Mouse (Mus musculus) hindbrain, embryonic 10.5 days (tissue): ENCODE data around the gene Mob4. TPM values are rescaled to one million over a fixed set of nuclear protein-coding genes. Genes with fewer than 3 reads are reported as not detected.
A peak's percentile ranks its signal among the peaks of the same experiment; 100 is the strongest.
"Not testable (repeated sequence)": the region's sequence is repeated elsewhere in the genome, so short reads cannot be mapped to it uniquely, and the experiment has no call there.

Experiments used
- DNase-seq: peaks from one replicate; pipeline ENCODE4 v3.0.0-alpha.2; 2017; ENCODE audit warnings: low spot score
- H3K27ac ChIP-seq: fragments of 300-500 bp; sonication (generic); 2 replicates; pipeline ENCODE4 v1.5.1; 2016; ENCODE audit warnings: mild to moderate bottlenecking, moderate library complexity
- H3K27me3 ChIP-seq: fragments of 300-500 bp; sonication (generic); 2 replicates; pipeline ENCODE4 v1.6.1; 2016; ENCODE audit warnings: mild to moderate bottlenecking; ENCODE audit not compliant: poor library complexity, insufficient read depth, severe bottlenecking
- H3K36me3 ChIP-seq: fragments of 300-500 bp; sonication (generic); 2 replicates; pipeline ENCODE4 v1.6.1; 2016; ENCODE audit warnings: mild to moderate bottlenecking, moderate library complexity
- H3K4me1 ChIP-seq: fragments of 300-500 bp; sonication (generic); replicated peaks from 2 replicates; pipeline ENCODE4 v1.6.1; 2016; ENCODE audit warnings: mild to moderate bottlenecking
- H3K4me3 ChIP-seq: fragments of 300-500 bp; sonication (generic); 2 replicates; pipeline ENCODE4 v1.5.1; 2016; ENCODE audit warnings: mild to moderate bottlenecking, moderate library complexity
- H3K9me3 ChIP-seq: fragments of 300-500 bp; sonication (generic); 2 replicates; pipeline ENCODE4 v1.6.1; 2016; ENCODE audit warnings: mild to moderate bottlenecking, moderate library complexity
- WGBS: fragments of 180-500 bp; shearing (Covaris S2); methylation state at CpG from one replicate; pipeline ENCODE4 v1.1.7; 2016; 5-methylcytosine and 5-hydroxymethylcytosine counted together
- polyA plus RNA-seq: library from polyadenylated mRNA; unstranded; fragments of >200 nt; fragmentation: Nextera tagmentation; extraction: Ambion mirVana; gene quantifications from 2 replicates; pipeline ENCODE4 v1.2.1, GENCODE M21; 2016

Mob4 gene
- polyA plus RNA-seq, 1 experiment from 2014 or later: 138 TPM

- Histone ChIP-seq H3K4me1 (0 out of 2 replicates have a peak, but pooled peaks cover 3% of the 10 kb centered on the region), H3K27me3 (no peaks in the 10 kb centered on the region), H3K36me3 (no peaks in the 10 kb centered on the region), H3K9me3 (no peaks in the 10 kb centered on the region), H3K27ac (no peak overlapping the region), H3K4me3 (no peak overlapping the region)
- no peak for DNase-seq
- 92% methylated on average over 1 of the region's 1 CpGs for WGBS
Measured at GRCm38 (mm10) chr1:55107644-55108043, 23.4 kb upstream of the Mob4 start.

DNA sequence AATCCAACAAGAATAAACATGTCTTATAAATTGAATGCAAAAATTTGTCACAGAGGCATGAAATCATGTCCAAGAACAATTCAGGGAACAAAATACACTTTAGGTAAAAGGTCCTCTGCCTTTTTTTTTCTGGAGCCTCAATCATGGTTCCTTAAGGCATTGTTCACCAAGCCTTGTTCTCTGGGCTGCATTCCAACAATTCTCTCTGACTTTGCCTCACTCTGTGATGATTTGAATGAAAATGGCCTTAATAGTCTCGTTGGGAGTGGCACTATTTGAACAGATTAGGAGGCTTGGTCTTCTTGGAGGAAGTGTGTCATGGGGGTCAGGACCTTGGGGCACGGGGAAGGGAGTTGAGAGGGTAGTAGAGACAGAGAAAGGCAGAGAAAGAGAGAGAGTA, 22.6 kb upstream of the Mob4 start:
- Histone ChIP-seq H3K27ac (no peak overlapping the region), H3K36me3 (no peaks in the 10 kb centered on the region), H3K4me1 (0 out of 2 replicates have a peak, but pooled peaks cover under 1% of the 10 kb centered on the region), H3K27me3 (no peaks in the 10 kb centered on the region), H3K4me3 (no peak overlapping the region), H3K9me3 (no peaks in the 10 kb centered on the region)
- DNase-seq: no peak
- 44% methylated on average over 2 of the region's 2 CpGs for WGBS

- 91% methylated on average over 4 of the region's 4 CpGs for WGBS
- no peak overlapping the region for H3K4me3 ChIP-seq
- H3K27me3 ChIP-seq: no peaks in the 10 kb centered on the region
- H3K9me3 ChIP-seq: no peaks in the 10 kb centered on the region
- no peak for DNase-seq
- no peaks in the 10 kb centered on the region for H3K4me1 ChIP-seq
- no peaks in the 10 kb centered on the region for H3K36me3 ChIP-seq
- H3K27ac ChIP-seq: no peak overlapping the region
Measured at GRCm38 (mm10) chr1:55109066-55109766, 21.8 kb upstream of the Mob4 start.

- WGBS: 89% methylated on average over 5 of the region's 5 CpGs
- Histone ChIP-seq H3K27me3 (no peaks in the 10 kb centered on the region), H3K36me3 (no peaks in the 10 kb centered on the region), H3K27ac (no peak overlapping the region), H3K4me1 (no peaks in the 10 kb centered on the region), H3K4me3 (no peak overlapping the region), H3K9me3 (peaks cover 2% of the 10 kb centered on the region; the same call in 1 of the 2 replicates)
- no peak for DNase-seq
Measured at GRCm38 (mm10) chr1:55123046-55123445, 8.0 kb upstream of the Mob4 start.

- Histone ChIP-seq H3K36me3 (no peaks in the 10 kb centered on the region), H3K4me1 (no peaks in the 10 kb centered on the region), H3K4me3 (no peak overlapping the region), H3K9me3 (peaks cover 2% of the 10 kb centered on the region; the same call in 1 of the 2 replicates), H3K27me3 (no peaks in the 10 kb centered on the region), H3K27ac (no peak overlapping the region)
- WGBS: 93% methylated on average over 2 of the region's 2 CpGs
- DNase-seq: no peak
Measured at GRCm38 (mm10) chr1:55123561-55123960, 7.5 kb upstream of the Mob4 start.

- H3K9me3 ChIP-seq, H3K27ac ChIP-seq, H3K4me3 ChIP-seq, H3K4me1 ChIP-seq, H3K36me3 ChIP-seq, DNase-seq, H3K27me3 ChIP-seq: not testable (repeated sequence)
- WGBS: 93% methylated on average over 2 of the region's 2 CpGs
Measured at GRCm38 (mm10) chr1:55124136-55124535, 6.9 kb upstream of the Mob4 start.

GRCm38 (mm10) chr1:55129716-55130115, 1.3 kb upstream of the Mob4 start:
- Histone ChIP-seq H3K27ac (no peak overlapping the region), H3K4me1 (peaks cover 26% of the 10 kb centered on the region), H3K9me3 (no peaks in the 10 kb centered on the region), H3K27me3 (no peaks in the 10 kb centered on the region), H3K36me3 (peaks cover 9% of the 10 kb centered on the region), H3K4me3 (no peak overlapping the region)
- WGBS: 91% methylated on average over 5 of the region's 5 CpGs
- no peak for DNase-seq

DNA sequence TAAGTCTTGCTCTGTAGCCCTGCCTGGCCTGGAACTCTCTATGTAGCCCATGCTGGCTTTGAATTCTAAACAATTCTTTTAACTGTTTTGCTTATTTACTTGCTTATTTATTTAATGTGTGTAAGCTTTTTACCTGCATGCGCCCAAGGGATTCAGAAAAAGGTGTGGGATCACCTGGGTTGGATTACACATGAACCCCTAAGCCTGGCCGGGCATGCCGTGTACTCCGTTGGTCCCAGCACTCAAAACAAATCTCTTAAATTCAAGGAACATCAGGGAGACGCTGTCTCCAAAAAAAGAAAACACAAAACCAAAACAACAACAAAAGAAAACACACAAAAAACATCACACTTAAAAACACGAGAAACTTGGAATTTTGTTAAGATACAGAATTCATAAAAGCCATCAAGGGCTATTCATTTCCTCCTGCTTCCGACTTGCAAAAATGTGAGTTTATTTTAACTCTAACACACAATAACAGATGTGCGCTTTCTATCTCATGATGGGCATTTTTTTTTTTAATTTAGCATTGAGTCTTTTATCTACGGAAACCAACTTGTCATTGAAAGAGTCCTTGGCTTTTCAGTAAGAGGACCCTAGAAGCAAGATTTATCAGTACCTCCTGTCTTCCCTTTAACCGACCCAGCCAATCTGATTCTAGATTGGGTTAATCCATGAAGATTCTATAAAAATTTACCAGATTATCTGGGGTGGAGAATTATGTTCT, 678 bp upstream of the Mob4 start:
- peak overlapping the region; percentile 99 for H3K27ac ChIP-seq
- WGBS: 75% methylated on average over 10 of the region's 10 CpGs
- peaks cover 26% of the 10 kb centered on the region for H3K4me1 ChIP-seq
- H3K4me3 ChIP-seq: peak overlapping the region; percentile 89
- no peaks in the 10 kb centered on the region for H3K9me3 ChIP-seq
- DNase-seq: no peak
- peaks cover 16% of the 10 kb centered on the region for H3K36me3 ChIP-seq
- H3K27me3 ChIP-seq: no peaks in the 10 kb centered on the region

DNA sequence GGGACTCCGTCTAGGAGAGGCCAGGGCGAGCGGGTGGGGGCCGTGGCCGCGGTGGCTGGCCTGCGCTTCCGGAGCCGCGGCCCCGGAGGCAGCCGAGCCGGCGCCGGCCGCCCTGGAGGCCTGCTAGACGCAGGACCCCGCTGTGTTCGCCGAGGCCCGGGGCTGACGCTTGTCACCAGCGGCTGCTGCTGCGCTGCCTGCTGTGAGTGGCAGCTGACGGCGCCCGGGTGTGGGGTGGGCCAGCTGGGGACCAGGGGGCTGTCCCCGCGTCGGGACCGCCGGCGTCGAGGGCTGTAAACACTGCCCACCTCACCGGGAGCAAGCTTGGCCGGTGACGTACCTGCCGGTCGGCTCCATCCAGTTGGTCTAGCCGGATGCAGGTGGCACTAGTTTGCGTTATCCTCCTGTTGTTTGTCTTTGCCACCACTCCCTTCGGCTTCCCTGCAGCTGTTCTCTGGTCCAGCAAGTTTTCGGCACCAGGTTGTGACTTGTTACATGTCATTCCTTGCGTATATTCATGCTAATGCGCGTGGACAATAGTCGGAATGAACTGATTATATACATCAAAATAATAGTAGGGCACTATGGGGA, 488 bp downstream of the Mob4 start:
- peak overlapping the region; percentile 99 for H3K27ac ChIP-seq
- peak overlapping the region; percentile 89 for H3K4me3 ChIP-seq
- H3K9me3 ChIP-seq: no peaks in the 10 kb centered on the region
- under 1% methylated on average over 46 of the region's 47 CpGs for WGBS
- no peak for DNase-seq
- no peaks in the 10 kb centered on the region for H3K27me3 ChIP-seq
- H3K36me3 ChIP-seq: peaks cover 23% of the 10 kb centered on the region
- H3K4me1 ChIP-seq: peaks cover 26% of the 10 kb centered on the region

- H3K27ac ChIP-seq: peak overlapping the region; percentile 99; the same call in 1 of the 2 replicates
- peak overlapping the region; percentile 89 for H3K4me3 ChIP-seq
- no peaks in the 10 kb centered on the region for H3K9me3 ChIP-seq
- 86% methylated on average over 4 of the region's 4 CpGs for WGBS
- peaks cover 26% of the 10 kb centered on the region for H3K4me1 ChIP-seq
- H3K27me3 ChIP-seq: no peaks in the 10 kb centered on the region
- no peak for DNase-seq
- peaks cover 28% of the 10 kb centered on the region for H3K36me3 ChIP-seq
Measured at GRCm38 (mm10) chr1:55132308-55132707, 1.3 kb downstream of the Mob4 start.

- H3K4me1 ChIP-seq: peaks cover 26% of the 10 kb centered on the region
- H3K9me3 ChIP-seq: no peaks in the 10 kb centered on the region
- DNase-seq: no peak
- H3K27ac ChIP-seq: no peak overlapping the region
- H3K4me3 ChIP-seq: no peak overlapping the region
- peaks cover 36% of the 10 kb centered on the region for H3K36me3 ChIP-seq
- 81% methylated on average over 2 of the region's 2 CpGs for WGBS
- H3K27me3 ChIP-seq: no peaks in the 10 kb centered on the region
Measured at GRCm38 (mm10) chr1:55133173-55133572, 2.1 kb downstream of the Mob4 start.

- DNase-seq: no peak
- Histone ChIP-seq H3K4me3 (no peak overlapping the region), H3K4me1 (peaks cover 26% of the 10 kb centered on the region), H3K27ac (no peak overlapping the region), H3K36me3 (peaks cover 45% of the 10 kb centered on the region), H3K9me3 (no peaks in the 10 kb centered on the region), H3K27me3 (no peaks in the 10 kb centered on the region)
- 95% methylated on average over 3 of the region's 3 CpGs for WGBS
Measured at GRCm38 (mm10) chr1:55134301-55134700, 3.3 kb downstream of the Mob4 start.

DNA sequence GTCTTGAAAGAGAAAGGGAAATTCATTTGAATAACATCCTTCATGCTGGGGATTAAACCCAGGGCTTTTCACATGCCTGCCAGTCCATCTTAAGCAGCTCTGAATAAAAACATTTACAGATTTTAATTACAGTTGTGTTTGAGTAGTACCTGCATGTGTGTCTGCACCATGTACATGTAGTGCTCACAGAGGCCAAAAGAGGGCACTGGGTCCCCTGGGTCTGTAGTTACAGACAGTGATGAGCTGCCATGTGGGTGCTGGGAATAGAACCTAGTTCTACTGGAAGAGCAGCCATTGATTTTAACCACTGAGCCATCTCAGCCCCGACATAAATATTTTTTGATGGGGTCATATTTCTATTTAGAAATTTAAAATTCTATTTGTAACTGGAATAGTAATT, 4.8 kb downstream of the Mob4 start:
- Histone ChIP-seq H3K4me3 (no peak overlapping the region), H3K27me3 (no peaks in the 10 kb centered on the region), H3K9me3 (no peaks in the 10 kb centered on the region), H3K4me1 (peaks cover 22% of the 10 kb centered on the region), H3K36me3 (peaks cover 60% of the 10 kb centered on the region), H3K27ac (no peak overlapping the region)
- 90% methylated on average over 1 of the region's 1 CpGs for WGBS
- DNase-seq: no peak
